Mouse (Mus musculus) midbrain, embryonic 16.5 days (tissue): ENCODE measurements at regions not wholly inside any gene's neighbourhood (a gene's known extent, or its start where the extent isn't known, plus 50 kb on each side); places are given as distances from the start of the nearest gene placed in this dataset.

ENCODE experiments used
- ATAC-seq: fragments of 200-750 bp; cut with Nextera tagmentation; 2 replicates; pipeline ENCODE4 v1.8.0; 2017; ENCODE audit warnings: moderate TSS enrichment
- H3K27ac ChIP-seq: fragments of 300-500 bp; sonication (generic); 2 replicates; pipeline ENCODE4 v1.5.1; 2014; ENCODE audit warnings: mild to moderate bottlenecking, low read length, mixed read lengths
- H3K27me3 ChIP-seq: fragments of 300-500 bp; sonication (generic); 2 replicates; pipeline ENCODE4 v1.6.1; 2014; ENCODE audit warnings: low read depth, low read length, mixed read lengths; ENCODE audit not compliant: control insufficient read depth, insufficient read depth
- H3K36me3 ChIP-seq: fragments of 300-500 bp; sonication (generic); 2 replicates; pipeline ENCODE4 v1.6.1; 2014; ENCODE audit warnings: mild to moderate bottlenecking, low read length, moderate library complexity, mixed read lengths; ENCODE audit not compliant: control insufficient read depth, insufficient read depth
- H3K4me1 ChIP-seq: fragments of 300-500 bp; sonication (generic); 2 replicates; pipeline ENCODE4 v1.6.1; 2014; ENCODE audit warnings: mild to moderate bottlenecking, low read length, mixed read lengths; ENCODE audit not compliant: control insufficient read depth, insufficient read depth
- H3K4me2 ChIP-seq: fragments of 300-500 bp; sonication (generic); 2 replicates; pipeline ENCODE4 v1.6.1; 2014; ENCODE audit warnings: mild to moderate bottlenecking, low read length, mixed read lengths
- H3K4me3 ChIP-seq: fragments of 300-500 bp; sonication (generic); 2 replicates; pipeline ENCODE4 v1.5.1; 2014; ENCODE audit warnings: low read depth, mild to moderate bottlenecking, low read length, moderate library complexity, mixed read lengths
- H3K9ac ChIP-seq: fragments of 300-500 bp; sonication (generic); 2 replicates; pipeline ENCODE4 v1.6.1; 2014; ENCODE audit warnings: low read depth, low read length, mixed read lengths
- H3K9me3 ChIP-seq: fragments of 300-500 bp; sonication (generic); replicated peaks from 2 replicates; pipeline ENCODE4 v1.6.1; 2014; ENCODE audit warnings: mild to moderate bottlenecking, low read length, mixed read lengths; ENCODE audit not compliant: control insufficient read depth, poor library complexity, severe bottlenecking
- whole genome bisulfite sequencing: fragments of 180-500 bp; shearing (Covaris S2); extraction: QIAGEN DNeasy Blood & Tissue Kit; methylation state at CpG from one replicate; pipeline ENCODE4 v1.1.7; 2014; 5-methylcytosine and 5-hydroxymethylcytosine counted together

DNA sequence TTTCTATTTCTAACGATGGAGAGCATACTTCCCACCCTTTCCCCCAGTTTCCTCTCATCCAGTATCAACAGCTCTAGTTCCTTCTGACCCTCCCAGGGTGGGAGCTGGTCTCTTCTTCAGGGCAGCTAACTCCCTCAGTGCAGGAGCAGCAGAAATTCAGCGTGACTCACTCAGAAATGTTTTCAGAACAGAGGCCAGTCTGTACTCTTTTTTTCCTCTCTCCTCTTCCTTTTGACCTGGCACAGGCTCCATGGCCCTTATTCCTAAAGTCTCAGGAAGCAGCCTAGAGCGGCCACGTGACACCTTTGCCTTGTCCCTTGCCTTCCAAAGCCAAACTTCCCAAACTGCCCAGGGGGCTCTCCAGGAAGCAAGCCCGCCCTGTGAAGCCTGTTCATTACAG lies 55.4 kb downstream of the Pja1 start:
- no peak overlapping the region for H3K9ac ChIP-seq
- no peaks in the 10 kb centered on the region for H3K4me1 ChIP-seq
- H3K36me3 ChIP-seq: no peaks in the 10 kb centered on the region
- H3K4me3 ChIP-seq: no peak overlapping the region
- H3K4me2 ChIP-seq: no peak overlapping the region
- no peak overlapping the region for H3K27ac ChIP-seq
- no peaks in the 10 kb centered on the region for H3K9me3 ChIP-seq
- peaks cover 12% of the 10 kb centered on the region for H3K27me3 ChIP-seq
- no peak for ATAC-seq
- 47% methylated on average over 5 of the region's 5 CpGs for WGBS

DNA sequence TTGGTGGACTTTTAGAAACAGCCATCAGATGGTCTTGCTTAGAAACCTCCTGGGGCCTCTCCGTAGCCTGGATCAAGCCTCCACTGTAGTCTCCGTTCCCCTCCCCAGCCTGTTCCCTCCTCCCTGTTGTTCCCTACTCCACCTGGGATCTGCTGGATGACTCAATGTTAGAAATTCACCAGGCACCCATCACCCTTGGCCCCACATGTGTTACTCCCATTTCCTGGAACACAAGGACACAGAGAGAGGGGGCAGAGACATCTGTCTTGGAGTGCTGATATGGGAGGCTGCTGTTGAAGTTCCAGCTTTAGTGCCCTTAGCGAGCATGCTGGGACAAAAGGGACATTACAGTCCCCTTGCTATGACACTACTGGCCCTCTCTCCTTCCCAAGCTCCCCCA lies 60.1 kb downstream of the Pja1 start:
- H3K9ac ChIP-seq: no peak overlapping the region
- ATAC-seq: no peak
- no peaks in the 10 kb centered on the region for H3K4me1 ChIP-seq
- H3K9me3 ChIP-seq: no peaks in the 10 kb centered on the region
- 89% methylated on average over 3 of the region's 3 CpGs for WGBS
- no peak overlapping the region for H3K27ac ChIP-seq
- H3K36me3 ChIP-seq: no peaks in the 10 kb centered on the region
- no peak overlapping the region for H3K4me2 ChIP-seq
- H3K27me3 ChIP-seq: peaks cover 9% of the 10 kb centered on the region
- no peak overlapping the region for H3K4me3 ChIP-seq

DNA sequence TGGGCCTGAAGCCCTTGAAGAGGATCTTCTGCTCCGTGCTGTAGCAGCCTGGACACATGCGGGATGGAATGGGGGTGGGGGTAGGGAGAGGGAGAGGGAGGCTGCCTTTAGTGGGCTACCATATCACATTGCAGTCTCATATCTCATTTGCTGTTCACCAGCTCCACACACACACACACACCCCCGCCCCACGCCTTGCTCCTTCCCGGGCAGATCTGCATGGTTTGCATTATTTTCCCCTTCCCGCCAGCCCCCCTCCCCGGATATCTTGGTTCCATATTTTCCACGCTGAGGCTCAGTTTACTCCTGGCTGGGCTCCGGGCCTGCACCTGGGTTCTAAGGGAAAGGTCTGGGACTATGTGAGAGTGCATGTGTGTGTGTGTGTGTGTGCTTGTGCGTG lies 61.2 kb downstream of the Pja1 start:
- no peaks in the 10 kb centered on the region for H3K4me1 ChIP-seq

DNA sequence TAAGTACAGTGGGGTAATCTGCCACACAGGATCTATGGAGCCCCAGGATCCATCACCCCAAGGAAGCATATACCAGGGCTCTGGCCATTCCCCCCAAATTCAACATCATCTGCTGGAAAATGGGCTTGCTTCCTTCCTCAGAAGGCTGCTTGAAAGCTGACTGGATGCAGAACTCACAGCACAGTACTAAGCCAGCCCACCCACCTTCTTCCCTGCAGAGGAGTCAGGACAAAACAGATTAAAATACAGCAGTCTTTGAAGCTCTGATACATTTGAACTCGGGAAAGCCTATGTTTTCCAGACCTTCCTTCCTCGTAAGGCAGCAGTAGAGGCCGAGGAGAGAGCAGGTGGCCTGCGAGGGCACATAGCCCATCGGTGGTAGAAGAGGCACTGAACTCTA lies 61.7 kb downstream of the Pja1 start:
- Histone ChIP-seq H3K9ac (no peak overlapping the region), H3K4me2 (no peak overlapping the region), H3K27me3 (peaks cover 4% of the 10 kb centered on the region), H3K9me3 (no peaks in the 10 kb centered on the region), H3K27ac (no peak overlapping the region), H3K4me3 (no peak overlapping the region), H3K4me1 (no peaks in the 10 kb centered on the region), H3K36me3 (no peaks in the 10 kb centered on the region)
- 74% methylated on average over 5 of the region's 5 CpGs for WGBS
- no peak for ATAC-seq

More for the DNA sequence above, 61.2 kb downstream of the Pja1 start:
- Histone ChIP-seq H3K9ac (no peak overlapping the region), H3K4me3 (no peak overlapping the region), H3K27ac (no peak overlapping the region), H3K27me3 (peaks cover 6% of the 10 kb centered on the region), H3K9me3 (no peaks in the 10 kb centered on the region), H3K4me2 (no peak overlapping the region), H3K36me3 (no peaks in the 10 kb centered on the region)
- 82% methylated on average over 9 of the region's 10 CpGs for WGBS
- ATAC-seq: no peak

DNA sequence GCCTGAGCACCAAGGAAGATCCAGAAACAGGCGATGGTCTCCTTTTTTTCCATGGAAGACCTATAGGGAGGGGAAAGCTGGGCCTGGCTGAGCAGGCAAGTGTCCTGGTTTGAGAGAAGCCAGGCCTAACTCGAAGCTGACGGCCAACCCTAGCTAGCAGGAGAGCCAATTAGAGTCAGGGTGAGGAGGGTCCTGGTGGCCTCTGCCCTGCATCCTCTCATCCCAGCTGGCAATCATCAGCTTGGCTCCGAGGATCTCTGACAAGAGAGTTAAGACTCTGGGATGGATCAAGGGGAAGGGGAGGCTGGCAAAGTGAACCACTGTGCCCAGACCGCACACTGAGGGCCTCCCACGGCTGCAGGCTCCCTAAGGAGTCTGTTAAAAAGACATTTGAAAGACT lies 62.3 kb downstream of the Pja1 start:
- Histone ChIP-seq H3K4me3 (no peak overlapping the region), H3K27ac (no peak overlapping the region), H3K4me2 (no peak overlapping the region), H3K4me1 (no peaks in the 10 kb centered on the region), H3K36me3 (no peaks in the 10 kb centered on the region), H3K9me3 (no peaks in the 10 kb centered on the region), H3K9ac (no peak overlapping the region), H3K27me3 (peaks cover 3% of the 10 kb centered on the region)
- no peak for ATAC-seq
- 62% methylated on average over 6 of the region's 6 CpGs for WGBS

DNA sequence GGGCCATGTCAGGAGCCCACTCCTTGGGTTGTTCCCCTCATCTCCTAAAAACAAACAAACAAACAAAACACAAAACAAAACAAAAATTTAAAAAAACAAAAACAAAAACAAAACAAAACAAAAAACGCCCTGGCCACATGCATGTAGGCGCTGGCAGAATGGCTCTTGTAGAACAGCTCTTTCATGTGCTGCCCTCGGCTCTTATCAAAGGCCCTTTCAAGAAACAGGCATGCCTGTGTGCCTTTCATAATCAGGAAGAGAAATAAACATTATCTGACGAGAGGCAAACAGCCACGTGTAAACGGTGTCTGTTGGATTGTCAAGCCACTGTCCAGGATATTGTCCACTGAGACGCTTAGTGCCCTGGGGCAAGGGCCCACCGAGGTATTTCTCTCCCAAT lies 65.2 kb downstream of the Pja1 start:
- Histone ChIP-seq H3K27ac (no peak overlapping the region), H3K9me3 (no peaks in the 10 kb centered on the region), H3K4me2 (no peak overlapping the region), H3K4me1 (0 out of 2 replicates have a peak, but pooled peaks cover 2% of the 10 kb centered on the region), H3K27me3 (peaks cover 7% of the 10 kb centered on the region), H3K36me3 (no peaks in the 10 kb centered on the region), H3K9ac (no peak overlapping the region), H3K4me3 (no peak overlapping the region)
- 58% methylated on average over 8 of the region's 8 CpGs for whole genome bisulfite sequencing
- no peak for ATAC-seq

DNA sequence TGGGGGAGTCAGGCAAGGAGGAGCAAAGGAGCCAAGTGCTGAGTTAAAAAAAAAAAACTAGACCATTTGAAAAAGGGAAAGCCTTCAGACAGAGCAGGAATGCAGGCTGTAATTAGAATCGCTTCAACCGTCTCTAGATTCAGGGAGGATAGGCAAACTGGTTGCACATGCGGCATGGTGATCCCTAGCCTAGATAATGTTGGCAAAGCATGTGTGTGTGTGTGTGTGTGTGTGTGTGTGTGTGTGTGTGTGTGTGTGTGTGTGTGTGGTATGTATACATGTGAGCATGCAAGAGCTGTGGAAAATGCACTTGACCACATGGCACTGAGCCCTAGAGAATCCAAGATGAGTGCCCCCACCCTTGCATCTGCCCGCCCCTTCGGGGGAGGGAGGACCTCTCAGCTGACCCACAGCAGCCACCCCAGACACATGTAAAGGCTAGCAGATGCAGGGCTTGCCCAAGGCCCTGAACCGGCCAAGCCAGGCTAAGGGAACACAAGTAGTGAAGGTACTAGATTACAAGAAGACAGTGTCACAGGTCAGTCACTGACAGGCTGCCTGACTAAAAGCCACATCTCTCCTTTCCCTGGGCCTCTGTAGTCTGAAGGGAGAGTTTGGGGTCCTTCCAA lies 67.4 kb downstream of the Pja1 start:
- WGBS: 57% methylated on average over 6 of the region's 6 CpGs
- no peak overlapping the region for H3K4me3 ChIP-seq
- H3K9me3 ChIP-seq: no peaks in the 10 kb centered on the region
- H3K4me1 ChIP-seq: 0 out of 2 replicates have a peak, but pooled peaks cover 2% of the 10 kb centered on the region
- no peak overlapping the region for H3K4me2 ChIP-seq
- no peak overlapping the region for H3K9ac ChIP-seq
- H3K27me3 ChIP-seq: peaks cover 7% of the 10 kb centered on the region
- no peaks in the 10 kb centered on the region for H3K36me3 ChIP-seq
- ATAC-seq: no peak
- no peak overlapping the region for H3K27ac ChIP-seq

DNA sequence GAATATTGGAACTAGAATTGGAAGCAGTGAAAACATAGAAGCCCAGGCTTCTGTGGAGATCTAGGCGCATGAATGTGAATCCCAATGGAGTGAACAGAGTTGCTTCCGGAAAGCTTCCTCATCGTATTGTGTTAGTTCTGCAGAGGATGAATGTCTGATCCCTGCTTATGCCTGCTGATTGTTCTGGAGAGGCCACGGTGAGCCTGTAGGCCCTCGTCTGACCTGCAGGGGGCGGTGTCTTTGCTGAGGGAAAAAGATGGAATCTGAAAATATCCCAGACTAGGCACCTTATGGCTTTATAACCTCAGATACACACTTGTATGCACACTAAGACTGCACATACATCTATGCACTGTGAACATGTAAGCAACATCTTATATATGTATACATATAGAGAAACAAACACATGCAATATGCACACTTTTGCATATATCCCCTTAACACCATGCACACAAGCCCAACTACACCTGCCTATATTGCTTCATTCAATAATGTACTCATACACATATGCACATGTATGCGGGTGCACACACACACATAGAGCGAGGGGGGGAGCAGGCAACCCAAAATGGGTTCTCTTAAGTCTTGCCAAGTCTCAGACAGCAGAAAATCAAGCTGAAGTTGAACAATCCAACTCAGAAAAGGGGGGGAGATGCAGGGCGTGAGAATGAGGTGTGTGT lies 68.1 kb downstream of the Pja1 start:
- Histone ChIP-seq H3K4me2 (no peak overlapping the region), H3K9ac (no peak overlapping the region), H3K4me3 (no peak overlapping the region), H3K27ac (no peak overlapping the region), H3K36me3 (no peaks in the 10 kb centered on the region), H3K4me1 (0 out of 2 replicates have a peak, but pooled peaks cover 2% of the 10 kb centered on the region), H3K9me3 (no peaks in the 10 kb centered on the region), H3K27me3 (peaks cover 4% of the 10 kb centered on the region)
- WGBS: 42% methylated on average over 9 of the region's 9 CpGs
- ATAC-seq: no peak

DNA sequence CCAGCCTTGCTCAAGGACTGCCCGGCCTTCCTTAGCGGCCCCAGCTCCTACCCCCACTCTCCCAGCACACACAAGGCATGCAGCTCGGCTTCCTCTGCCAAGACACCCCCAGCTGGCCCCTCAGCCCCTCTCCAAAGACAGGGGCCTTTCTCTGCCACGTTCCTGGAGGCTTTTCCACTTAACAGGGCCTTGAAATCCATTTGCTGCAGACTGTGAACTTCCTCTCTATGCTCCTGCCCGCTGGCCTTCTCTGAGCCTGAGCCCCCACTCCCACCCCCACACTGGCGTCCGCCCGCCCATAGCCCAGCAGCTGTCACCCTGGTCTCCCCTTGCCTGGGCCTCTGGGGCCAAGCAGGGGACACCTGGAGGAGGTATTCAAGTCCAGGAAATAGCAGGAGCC lies 73.7 kb downstream of the Pja1 start:
- Histone ChIP-seq H3K27me3 (peaks cover 20% of the 10 kb centered on the region), H3K9me3 (no peaks in the 10 kb centered on the region)
- 41% methylated on average over 8 of the region's 8 CpGs for WGBS

More for the DNA sequence above, 73.7 kb downstream of the Pja1 start:
- ATAC-seq: no peak
- H3K4me2 ChIP-seq: no peak overlapping the region
- H3K27ac ChIP-seq: no peak overlapping the region
- no peaks in the 10 kb centered on the region for H3K4me1 ChIP-seq
- H3K9ac ChIP-seq: no peak overlapping the region
- H3K4me3 ChIP-seq: no peak overlapping the region
- H3K36me3 ChIP-seq: no peaks in the 10 kb centered on the region
